Mouse (Mus musculus) CH12.LX (cell line): Measurements from ENCODE around the gene Alkbh8.

Experiments used
- CTCF ChIP-seq, 2 experiments: IDR thresholded peaks in 1 of 2; conservative IDR thresholded peaks in 1 of 2; 2 replicates each; pipeline ENCODE4 v1.5.1; 2011 to 2012; ENCODE audit warnings: low read depth in 2 of 2, low read length in 2 of 2, improper control_type of control experiment in 1 of 2, inconsistent platforms in 1 of 2, mild to moderate bottlenecking in 1 of 2, moderate library complexity in 1 of 2
- KAT2A ChIP-seq: IDR thresholded peaks from 2 replicates; pipeline ENCODE4 v1.6.1; 2012; ENCODE audit warnings: low read length, improper control_type of control experiment, inconsistent platforms; ENCODE audit not compliant: insufficient replicate concordance
- ZNF384 ChIP-seq: IDR thresholded peaks from 2 replicates; pipeline ENCODE4 v1.6.1; 2012; ENCODE audit warnings: low read depth, low read length, improper control_type of control experiment, inconsistent platforms

GRCm38 (mm10) chr9:3403251-3404208, 68.6 kb downstream of the Alkbh8 start, which contains the start of gene Cwf19l2:
- TF ChIP-seq CTCF (conservative IDR thresholded peaks at IDR 0.05 in 1 of 2, IDR thresholded peaks at IDR 0.05 in 1 of 2; ENCODE audit: low read depth in 2 of 2, low read length in 2 of 2) (peak; percentile 53 to 67), KAT2A (peak; percentile 83; the same call in 1 of the 2 replicates), ZNF384 (peak; percentile 65)
